Mouse (Mus musculus) heart, embryonic 16.5 days (tissue): ENCODE data around the gene Cggbp1. TPM values are rescaled to one million over a fixed set of nuclear protein-coding genes. Genes with fewer than 3 reads are reported as not detected.

Experiments
- ATAC-seq: fragments of 200-750 bp; cut with Nextera tagmentation; replicated peaks from 2 replicates; pipeline ENCODE4 v1.8.0; 2017; ENCODE audit warnings: moderate number of reproducible peaks; ENCODE audit not compliant: insufficient read depth, low FRiP score; ENCODE audit errors: extremely low read depth
- H3K27ac ChIP-seq: fragments of 300-500 bp; sonication (generic); 2 replicates; pipeline ENCODE4 v1.5.1; 2014; ENCODE audit warnings: mild to moderate bottlenecking, low read length, control low read depth, moderate library complexity
- H3K27me3 ChIP-seq: fragments of 300-500 bp; sonication (generic); 2 replicates; pipeline ENCODE4 v1.6.1; 2014; ENCODE audit warnings: low read length, mixed read lengths; ENCODE audit not compliant: control insufficient read depth, insufficient read depth
- H3K36me3 ChIP-seq: fragments of 300-500 bp; sonication (generic); 2 replicates; pipeline ENCODE4 v1.6.1; 2014; ENCODE audit not compliant: control insufficient read depth, insufficient read depth
- H3K4me1 ChIP-seq: fragments of 300-500 bp; sonication (generic); 2 replicates; pipeline ENCODE4 v1.6.1; 2014; ENCODE audit warnings: low read length, mixed read lengths; ENCODE audit not compliant: control insufficient read depth, insufficient read depth
- H3K4me2 ChIP-seq: fragments of 300-500 bp; sonication (generic); 2 replicates; pipeline ENCODE4 v1.6.1; 2014; ENCODE audit warnings: low read depth, mild to moderate bottlenecking, control low read depth, low read length
- H3K4me3 ChIP-seq: fragments of 300-500 bp; sonication (generic); 2 replicates; pipeline ENCODE4 v1.5.1; 2014; ENCODE audit warnings: mild to moderate bottlenecking, control low read depth, low read length
- H3K9ac ChIP-seq: fragments of 300-500 bp; sonication (generic); 2 replicates; pipeline ENCODE4 v1.6.1; 2014; ENCODE audit warnings: low read length, control low read depth
- H3K9me3 ChIP-seq: fragments of 300-500 bp; sonication (generic); replicated peaks from 2 replicates; pipeline ENCODE4 v1.6.1; 2016; ENCODE audit warnings: low read length; ENCODE audit not compliant: control insufficient read depth
- WGBS: fragments of 180-500 bp; shearing (Covaris S2); extraction: QIAGEN DNeasy Blood & Tissue Kit; methylation state at CpG from one replicate; pipeline ENCODE4 v1.1.7; 2014; 5-methylcytosine and 5-hydroxymethylcytosine counted together
- polyA plus RNA-seq: library from polyadenylated mRNA; unstranded; fragments of >200 nt; fragmentation: Nextera tagmentation; extraction: Ambion mirVana; gene quantifications from 2 replicates; pipeline ENCODE4 v1.2.1, GENCODE M21; 2015

The Cggbp1 gene
- polyA plus RNA-seq, 1 experiment from 2014 or later = 52.2 TPM

DNA sequence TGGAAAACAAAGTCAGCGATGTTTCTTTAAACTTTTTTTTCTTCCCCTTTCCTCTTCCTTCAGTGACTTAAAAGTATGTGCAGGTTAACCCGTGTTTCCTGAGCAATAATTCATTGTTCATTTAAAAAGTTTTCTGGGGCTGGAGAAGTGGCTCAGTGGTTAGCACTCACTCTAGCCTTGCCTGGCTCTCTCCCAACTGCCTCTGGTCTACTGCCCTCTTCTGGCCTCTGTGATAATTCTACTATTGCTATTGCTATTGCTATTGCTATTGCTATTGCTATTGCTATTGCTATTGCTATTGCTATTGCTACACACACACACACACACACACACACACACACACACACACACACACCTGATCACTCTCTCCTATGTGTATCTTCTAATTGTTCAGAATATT, 47.3 kb downstream of the Cggbp1 start:
- Histone ChIP-seq H3K9me3 (no peaks in the 10 kb centered on the region), H3K36me3 (no peaks in the 10 kb centered on the region), H3K27me3 (no peaks in the 10 kb centered on the region), H3K4me1 (no peaks in the 10 kb centered on the region), H3K4me2 (no peak overlapping the region), H3K27ac (no peak overlapping the region), H3K9ac (no peak overlapping the region), H3K4me3 (no peak overlapping the region)
- no peak for ATAC-seq
- WGBS = 67% methylated on average over 2 of the region's 2 CpGs

DNA sequence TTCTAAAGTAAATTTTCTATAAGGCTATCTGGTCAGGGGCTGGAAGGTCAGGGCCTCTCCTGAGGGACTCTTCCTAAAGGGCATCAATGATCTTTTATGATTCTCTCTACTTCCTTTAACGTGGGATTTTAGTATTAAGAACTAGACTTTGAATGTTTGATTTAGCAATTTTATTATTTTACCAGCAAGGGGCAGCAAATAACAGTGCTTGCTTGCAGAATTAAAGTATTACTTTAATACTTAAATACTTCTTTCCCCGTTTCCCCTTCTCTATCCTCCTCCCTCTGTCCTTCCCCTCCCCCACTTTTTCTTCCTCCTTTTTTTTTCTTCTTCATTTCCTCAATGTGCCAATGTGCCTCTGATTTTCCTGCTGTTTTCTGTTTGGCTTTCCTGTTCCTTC, 51.5 kb downstream of the Cggbp1 start:
- no peak overlapping the region for H3K27ac ChIP-seq
- H3K9ac ChIP-seq = no peak overlapping the region
- H3K27me3 ChIP-seq = no peaks in the 10 kb centered on the region
- H3K9me3 ChIP-seq = no peaks in the 10 kb centered on the region
- no peaks in the 10 kb centered on the region for H3K36me3 ChIP-seq
- 41% methylated on average over 2 of the region's 2 CpGs for WGBS
- no peak overlapping the region for H3K4me2 ChIP-seq
- H3K4me3 ChIP-seq = no peak overlapping the region
- no peaks in the 10 kb centered on the region for H3K4me1 ChIP-seq
- no peak for ATAC-seq

DNA sequence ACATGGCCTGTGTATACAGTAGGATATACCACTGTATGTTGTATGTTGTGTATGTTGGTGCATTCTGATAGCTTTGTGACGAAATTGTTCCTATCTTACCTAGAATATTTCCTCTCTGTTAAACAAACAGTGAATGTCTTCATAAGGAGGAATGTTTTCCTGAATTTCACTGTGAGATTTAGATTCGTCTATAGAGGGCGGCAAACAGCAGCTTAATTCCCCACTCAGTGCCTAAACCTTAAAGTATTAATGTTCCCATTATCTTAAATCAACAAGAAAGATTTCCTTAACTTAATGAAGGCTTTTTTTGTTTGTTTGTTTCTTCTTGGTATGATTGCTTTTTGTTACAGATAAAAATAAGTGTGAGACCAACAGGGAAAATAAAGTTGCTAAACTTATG, 55.3 kb downstream of the Cggbp1 start:
- H3K9me3 ChIP-seq = no peaks in the 10 kb centered on the region
- no peak overlapping the region for H3K4me3 ChIP-seq
- no peak overlapping the region for H3K4me2 ChIP-seq
- no peak overlapping the region for H3K9ac ChIP-seq
- 18% methylated on average over 3 of the region's 3 CpGs for WGBS
- no peaks in the 10 kb centered on the region for H3K27me3 ChIP-seq
- no peaks in the 10 kb centered on the region for H3K4me1 ChIP-seq
- H3K36me3 ChIP-seq = no peaks in the 10 kb centered on the region
- H3K27ac ChIP-seq = no peak overlapping the region
- no peak for ATAC-seq

DNA sequence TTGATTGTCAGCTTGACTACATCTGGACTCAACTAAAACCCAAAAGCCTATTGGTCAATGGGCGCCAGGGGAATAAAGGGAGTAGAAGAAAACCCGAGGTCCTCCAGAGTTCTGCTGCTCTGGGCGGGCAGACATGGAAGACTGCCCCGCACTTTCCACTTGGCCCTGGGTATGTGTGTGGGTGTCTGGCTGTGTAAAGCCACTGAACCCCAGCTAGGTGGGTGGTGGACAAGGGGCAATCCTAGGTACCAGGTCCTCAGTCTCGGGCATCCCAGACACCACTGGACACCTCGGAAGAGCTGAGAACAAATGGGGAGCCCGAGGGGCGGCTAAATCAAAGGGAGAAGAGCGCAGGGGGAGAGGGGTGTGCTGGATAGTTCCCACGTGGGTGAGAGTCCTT, 57.0 kb downstream of the Cggbp1 start:
- Histone ChIP-seq H3K9me3 (no peaks in the 10 kb centered on the region), H3K4me3 (no peak overlapping the region), H3K4me1 (no peaks in the 10 kb centered on the region), H3K36me3 (no peaks in the 10 kb centered on the region), H3K27ac (no peak overlapping the region), H3K27me3 (no peaks in the 10 kb centered on the region), H3K4me2 (no peak overlapping the region), H3K9ac (no peak overlapping the region)
- WGBS = 70% methylated on average over 10 of the region's 10 CpGs
- ATAC-seq = no peak

Other genes with a start within 250 kb of the Cggbp1 start
- not detected in 2 replicates for gene Csnka2ip, start 249.6 kb upstream of the Cggbp1 start, polyA plus RNA-seq
- 15.7 and 17.5 TPM in 2 replicates for gene 4930453N24Rik, start 80.8 kb upstream of the Cggbp1 start, polyA plus RNA-seq
- 4.8 and 5.5 TPM in 2 replicates for gene Zfp654, start 344 bp upstream of the Cggbp1 start, polyA plus RNA-seq